Mouse (Mus musculus) heart, postnatal 10 days (tissue): Measurements from ENCODE around the gene Cct5. TPM values are rescaled to one million over a fixed set of nuclear protein-coding genes. Genes with fewer than 3 reads are reported as not detected.
A peak's percentile ranks its signal among the peaks of the same experiment; 100 is the strongest.

ENCODE experiments used
- DNase-seq, 2 experiments: peaks; one replicate each; pipeline ENCODE4 v3.0.0; 2021
- intact Hi-C: fragments of 180-260 bp; cut with DNase I; formaldehyde crosslinking; loops from one replicate; pipeline ENCODE4 v1.15.1; 2025
- total RNA-seq, 2 experiments: library from RNA; stranded (reverse); gene quantifications; 2 replicates each; pipeline ENCODE4 v1.2.3; 2021

Gene Cct5
- total RNA-seq, 2 experiments from 2014 or later = 176 to 187 TPM

DNA sequence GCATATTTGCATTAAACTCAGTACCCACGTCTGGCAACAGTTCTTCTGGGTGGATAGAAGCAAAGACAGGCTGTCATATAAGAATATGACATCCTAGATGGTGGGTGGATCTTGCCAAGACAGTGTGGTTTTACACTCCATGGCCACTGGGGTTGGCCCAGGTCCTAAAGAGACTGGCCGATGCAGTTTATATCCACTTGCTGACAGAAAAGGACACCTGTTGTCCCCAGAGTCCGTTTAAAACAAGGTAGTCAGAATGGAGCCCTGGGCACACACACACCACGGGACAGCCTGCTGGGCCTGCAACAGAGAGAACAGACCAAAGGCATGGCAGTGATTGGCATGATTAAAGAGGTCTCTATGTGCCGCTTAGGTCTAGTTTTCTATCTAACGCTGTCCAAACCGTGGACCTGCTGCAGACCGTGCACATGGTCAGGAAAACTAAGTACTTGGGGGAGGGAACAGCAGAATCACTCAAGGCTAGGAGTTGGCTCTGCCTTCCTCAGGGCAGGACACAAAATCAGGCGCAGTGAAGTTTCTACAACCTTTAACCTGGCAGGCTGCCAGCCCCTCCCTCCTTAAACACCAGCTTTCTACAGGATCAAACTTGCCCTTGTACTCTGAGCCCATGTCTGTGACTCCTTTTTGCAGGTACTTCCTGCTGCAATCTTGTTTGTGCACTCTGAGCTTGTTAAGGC lies 32.1 kb downstream of the Cct5 start:
- intact Hi-C loops = loop anchor here (5.0 kb wide), 1 partner anchor 37 kb away; the partner anchor contains the start of gene March6
- peak in 1 of 2 experiments; percentile 55 for DNase-seq

DNA sequence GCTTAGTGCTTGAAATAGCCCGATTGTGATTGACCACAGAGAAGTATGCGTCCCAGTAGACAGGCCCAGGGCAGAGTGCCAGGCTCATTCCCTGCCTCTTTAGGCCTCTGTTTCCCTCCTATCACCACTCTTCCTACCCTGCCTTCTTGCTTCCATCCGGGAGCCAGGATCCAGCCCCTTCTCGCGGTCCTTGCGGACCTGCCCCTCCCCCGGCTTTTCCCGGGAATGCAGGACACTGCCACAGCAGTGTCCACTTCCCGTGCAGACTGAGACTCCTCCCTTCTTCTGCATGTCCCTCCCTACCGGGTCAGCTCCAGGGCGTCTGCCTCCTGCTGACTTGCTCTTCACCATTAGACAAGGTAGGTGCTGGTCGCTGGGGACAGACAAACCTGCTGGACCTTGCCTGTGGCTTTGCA lies 33.0 kb downstream of the Cct5 start:
- DNase-seq = peak; percentile 70 to 82
- intact Hi-C loops = loop anchor here (5.0 kb wide), 1 partner anchor 36 kb away; the partner anchor contains the start of gene March6

DNA sequence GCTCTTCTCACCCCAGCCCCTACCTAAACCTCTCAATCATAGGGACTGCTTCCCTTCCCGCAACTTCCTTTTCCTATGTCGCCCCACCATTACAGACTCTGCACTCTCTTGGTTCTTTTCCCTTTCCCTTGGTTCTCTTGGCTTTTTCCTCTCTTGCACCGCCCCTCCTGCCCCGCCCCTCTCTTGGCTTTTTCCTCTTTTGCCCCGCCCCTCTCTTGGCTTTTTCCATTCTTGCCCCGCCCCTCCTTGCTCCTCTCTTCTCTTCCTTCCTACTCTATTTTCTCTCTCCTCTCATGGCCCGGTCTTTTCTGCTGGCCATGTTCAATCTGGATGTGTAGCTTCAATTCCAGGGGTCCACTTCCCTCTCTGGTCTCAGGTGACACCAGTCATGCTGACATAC lies 34.2 kb downstream of the Cct5 start:
- no peak for DNase-seq
- intact Hi-C loops = loop anchor here (5.0 kb wide), 1 partner anchor 35 kb away; the partner anchor contains the start of gene March6

DNA sequence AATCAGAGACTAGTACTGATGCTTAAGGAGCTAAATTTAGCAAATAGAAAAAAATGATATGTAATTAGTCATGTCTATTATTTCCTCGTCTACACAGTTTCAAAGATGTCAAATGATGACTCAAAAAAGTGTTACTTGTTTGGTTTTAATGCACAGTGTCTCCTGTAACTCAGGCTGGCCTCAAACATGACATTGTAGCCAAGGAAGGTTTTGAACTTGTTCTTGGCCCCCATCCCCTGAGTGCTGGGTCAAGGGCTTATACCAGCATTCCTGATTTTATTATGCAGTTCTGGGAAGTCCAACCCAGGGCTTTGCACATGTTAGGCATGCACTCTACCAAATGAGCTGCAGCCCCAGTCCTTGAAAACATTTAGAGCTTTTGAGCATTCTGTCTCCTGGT lies 35.8 kb downstream of the Cct5 start:
- intact Hi-C loops = loop anchor here (5.0 kb wide), 1 partner anchor 33 kb away; the partner anchor contains the start of gene March6
- DNase-seq = no peak

DNA sequence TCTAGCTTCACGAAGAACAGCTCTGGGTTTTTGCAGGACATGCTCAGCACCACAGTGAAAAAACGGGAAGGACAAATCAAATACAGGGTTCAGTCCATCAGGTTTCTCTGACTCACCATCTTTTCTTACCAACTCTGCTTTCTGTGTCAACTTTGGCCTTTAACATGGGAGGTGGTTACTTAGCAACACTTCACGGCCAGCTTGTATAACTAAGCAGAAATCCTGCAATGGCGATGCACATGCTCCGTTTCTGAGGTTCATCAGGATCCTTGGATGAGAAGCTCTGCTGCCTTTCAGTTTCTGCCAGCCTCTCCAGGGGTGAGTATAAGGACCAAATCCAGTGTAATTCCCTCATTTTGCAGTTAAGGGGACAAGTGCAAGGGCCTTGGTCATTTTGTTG lies 36.4 kb downstream of the Cct5 start, which contains the start of gene Cmbl:
TSS of gene Cmbl (plus strand) at position 206 of the 400 bp plus-strand sequence.
- intact Hi-C loops = loop anchor here (5.0 kb wide), 1 partner anchor 33 kb away; the partner anchor contains the start of gene March6
- no peak for DNase-seq

DNA sequence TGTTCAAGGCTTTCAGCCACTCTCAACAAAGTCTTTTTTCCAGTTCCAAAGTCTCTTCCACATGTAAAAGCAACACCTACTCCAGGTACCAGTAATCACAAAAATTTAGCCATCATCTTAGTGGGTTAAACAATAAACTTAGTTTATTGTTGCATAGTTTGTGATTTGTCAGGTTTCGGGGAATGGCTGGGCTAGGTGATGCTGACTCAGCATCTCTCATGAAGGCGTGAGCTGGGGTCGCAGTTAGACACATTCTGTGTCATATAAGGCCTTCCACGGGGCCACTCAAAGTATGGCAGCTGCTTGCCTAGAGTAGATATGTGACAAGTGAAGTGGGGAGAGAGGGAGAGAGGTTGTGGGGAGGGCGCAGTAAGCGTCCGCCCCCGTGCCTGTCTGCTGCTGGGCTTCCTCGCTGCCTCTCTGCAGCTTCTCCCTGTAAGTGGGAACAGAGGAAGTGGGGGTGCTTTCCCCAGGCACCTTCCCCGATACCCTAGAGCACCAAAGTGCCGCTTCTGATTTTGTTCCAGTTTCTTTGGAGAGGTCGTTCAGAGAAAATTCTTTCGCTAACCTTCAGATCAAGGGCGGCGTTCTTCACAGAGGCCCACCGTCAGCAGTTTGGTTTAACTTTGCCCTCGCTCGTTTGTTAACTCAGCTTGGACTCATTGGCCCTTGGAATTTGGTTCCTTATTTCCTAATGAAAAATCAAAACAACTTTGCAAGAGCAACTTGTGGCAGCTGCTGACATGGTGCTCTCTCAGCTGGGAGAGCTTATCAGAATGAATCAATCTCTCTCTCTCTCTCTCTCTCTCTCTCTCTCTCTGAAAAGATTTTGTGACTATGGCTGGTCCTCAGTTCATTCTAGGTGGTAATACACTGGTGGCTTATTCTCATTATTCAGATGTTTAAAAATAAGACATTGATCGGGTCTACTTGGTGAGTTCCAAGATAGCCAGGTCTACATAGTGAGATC lies 37.7 kb downstream of the Cct5 start:
- intact Hi-C loops = no loop called here
- peak in 1 of 2 experiments; percentile 22 for DNase-seq

DNA sequence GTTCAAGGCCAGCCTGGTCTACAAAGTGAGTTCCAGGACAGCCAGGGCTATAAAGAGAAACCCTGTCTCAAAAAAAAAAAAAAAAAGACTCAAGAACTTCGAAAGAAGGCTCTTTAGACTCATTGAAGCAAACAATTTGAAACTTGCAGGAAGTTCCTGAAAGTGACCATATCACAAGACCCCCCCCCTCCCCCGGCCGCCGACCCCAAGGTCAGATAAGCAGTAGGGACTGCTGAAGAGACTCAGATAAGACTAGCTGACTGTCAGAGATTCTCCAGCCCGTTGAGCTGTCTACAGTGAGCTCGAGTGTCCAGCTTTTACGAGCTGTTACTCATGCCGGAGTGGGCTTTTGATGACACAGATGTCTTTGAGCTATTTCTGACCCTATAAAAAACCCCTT lies 38.8 kb downstream of the Cct5 start:
- no peak for DNase-seq
- intact Hi-C loops = no loop called here

DNA sequence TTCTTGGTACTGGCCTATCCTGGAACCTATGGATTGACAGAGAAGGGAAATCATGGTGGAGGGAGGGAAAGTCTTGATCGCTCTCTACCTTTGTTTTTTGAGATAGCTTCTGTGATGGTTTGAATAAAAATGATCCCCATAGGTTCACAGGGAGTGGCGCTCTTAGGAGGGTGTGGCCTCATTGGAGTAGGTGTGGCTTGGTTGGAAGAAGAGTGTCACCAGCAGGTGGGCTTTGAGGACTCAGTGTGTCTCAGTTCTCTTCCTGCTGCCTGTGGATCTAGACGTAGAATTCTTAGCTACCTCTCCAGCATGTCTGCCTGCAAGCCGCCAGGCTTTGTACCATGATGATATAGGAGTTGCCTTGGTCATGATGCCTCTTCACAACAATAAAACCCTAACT lies 39.6 kb downstream of the Cct5 start:
- no peak for DNase-seq
- intact Hi-C loops = no loop called here

DNA sequence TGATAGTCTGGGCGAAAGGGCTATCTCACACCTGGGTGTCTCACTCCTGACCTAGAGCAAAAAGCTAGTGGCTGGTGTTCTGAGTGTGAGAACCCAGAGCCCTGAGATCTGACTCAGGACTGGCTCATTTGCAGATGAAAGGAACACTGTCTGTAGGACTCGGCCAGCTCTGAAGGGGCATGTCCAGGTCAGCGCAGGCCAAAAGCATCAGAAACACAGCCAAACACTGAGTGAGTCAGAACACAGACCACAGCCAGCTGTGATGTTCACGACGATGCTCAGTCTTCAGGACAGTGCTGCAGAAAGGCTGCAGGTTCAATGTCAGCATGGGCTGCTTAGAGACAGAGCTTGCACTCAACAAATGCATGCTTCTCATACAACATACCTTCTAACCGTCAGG lies 40.2 kb downstream of the Cct5 start:
- DNase-seq = no peak
- intact Hi-C loops = no loop called here

DNA sequence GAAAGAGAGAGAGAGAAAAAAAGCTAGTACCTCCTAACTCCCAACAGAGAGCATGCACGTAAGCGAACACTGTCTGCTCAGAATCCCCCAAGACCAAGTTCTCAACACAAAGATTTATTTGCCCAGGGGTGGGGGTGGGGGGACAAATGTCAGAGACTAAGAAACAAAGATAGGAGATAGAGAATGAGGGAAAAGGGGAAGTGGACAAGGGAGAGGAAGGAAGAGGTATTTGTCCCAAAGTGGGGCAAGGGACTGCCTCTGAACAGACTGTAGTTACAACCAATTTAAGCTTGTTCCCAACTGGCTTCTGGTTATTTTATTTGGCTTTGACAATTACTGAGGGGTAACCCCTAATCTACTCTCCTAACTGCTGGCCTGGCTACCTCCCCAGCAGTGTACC lies 46.7 kb downstream of the Cct5 start:
- intact Hi-C loops = no loop called here
- DNase-seq = no peak

DNA sequence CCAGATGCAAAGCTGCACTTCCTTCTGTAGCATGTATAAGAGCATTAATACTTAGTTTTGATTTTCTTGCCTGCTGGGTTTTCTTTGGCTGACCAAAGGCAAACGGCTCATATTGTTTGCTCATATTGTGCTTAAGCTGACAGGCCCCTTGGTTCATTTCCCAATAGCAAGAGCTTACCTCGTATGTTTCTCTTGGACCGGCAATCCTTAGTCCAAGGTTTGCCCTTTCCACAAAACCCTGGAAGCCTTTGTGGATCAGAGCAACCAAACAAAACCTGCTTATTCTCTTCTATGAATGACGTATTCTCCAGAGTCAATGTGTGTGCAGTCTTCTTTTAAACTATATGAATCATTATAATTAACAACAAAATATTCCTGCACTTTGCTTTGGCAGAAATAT lies 51.2 kb downstream of the Cct5 start:
- intact Hi-C loops = no loop called here
- no peak for DNase-seq

DNA sequence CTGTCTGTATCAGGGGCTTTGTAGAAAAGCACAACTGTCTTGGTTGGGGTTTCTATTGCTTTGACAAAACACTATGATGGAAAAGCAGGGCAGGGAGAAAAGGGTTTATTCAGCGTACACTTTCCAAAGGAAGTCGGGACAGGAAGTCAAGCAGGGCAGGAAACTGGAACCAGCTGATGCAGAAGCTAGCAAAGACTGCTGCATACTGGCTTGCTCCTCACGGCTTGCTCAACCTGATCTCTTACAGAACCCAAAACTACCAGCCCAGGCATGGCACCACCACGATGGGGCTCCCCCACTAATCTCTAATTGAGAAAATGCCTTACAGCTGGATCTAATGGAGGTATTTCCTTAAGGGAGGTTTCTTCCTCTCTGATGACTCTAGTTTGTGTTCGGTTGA lies 54.2 kb downstream of the Cct5 start:
- no peak for DNase-seq
- intact Hi-C loops = no loop called here

DNA sequence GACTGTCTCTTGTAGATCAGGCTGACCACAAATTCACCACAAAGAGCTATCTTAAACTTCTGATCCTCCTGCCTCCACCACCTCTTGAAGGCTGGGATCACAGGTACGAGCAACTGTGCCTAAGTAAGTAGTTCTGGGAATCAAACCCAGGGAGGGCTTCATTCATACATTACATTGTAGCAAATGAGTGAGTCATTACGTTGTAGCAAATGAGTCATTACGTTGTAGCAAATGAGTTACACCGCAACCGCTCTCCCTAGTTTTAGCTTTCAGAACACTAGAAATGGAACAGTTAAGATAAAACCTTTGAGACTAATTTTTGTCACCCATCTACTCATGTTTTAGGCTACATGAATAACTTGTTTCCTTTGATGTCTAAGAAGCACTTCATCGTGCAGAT lies 55.3 kb downstream of the Cct5 start:
- intact Hi-C loops = no loop called here
- DNase-seq = no peak

DNA sequence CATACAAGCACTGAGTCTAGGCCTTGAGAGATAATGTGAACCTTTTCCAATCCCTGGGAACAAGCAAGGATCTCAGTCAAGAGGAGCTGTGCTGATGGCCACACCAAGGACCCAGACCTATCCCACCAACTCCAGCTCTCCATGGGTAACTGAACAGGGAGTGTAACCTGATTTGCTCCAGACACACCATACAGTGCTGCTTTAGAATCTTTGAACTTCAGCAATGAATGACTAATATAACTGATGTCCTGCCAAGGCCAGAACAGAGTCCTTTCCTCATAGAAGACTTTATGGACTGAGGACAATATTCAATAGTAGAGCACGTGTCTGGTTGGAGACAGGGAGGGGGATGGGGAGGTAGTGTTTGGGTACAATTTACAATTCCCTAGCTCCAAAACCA lies 56.5 kb downstream of the Cct5 start:
- intact Hi-C loops = no loop called here
- DNase-seq = no peak

DNA sequence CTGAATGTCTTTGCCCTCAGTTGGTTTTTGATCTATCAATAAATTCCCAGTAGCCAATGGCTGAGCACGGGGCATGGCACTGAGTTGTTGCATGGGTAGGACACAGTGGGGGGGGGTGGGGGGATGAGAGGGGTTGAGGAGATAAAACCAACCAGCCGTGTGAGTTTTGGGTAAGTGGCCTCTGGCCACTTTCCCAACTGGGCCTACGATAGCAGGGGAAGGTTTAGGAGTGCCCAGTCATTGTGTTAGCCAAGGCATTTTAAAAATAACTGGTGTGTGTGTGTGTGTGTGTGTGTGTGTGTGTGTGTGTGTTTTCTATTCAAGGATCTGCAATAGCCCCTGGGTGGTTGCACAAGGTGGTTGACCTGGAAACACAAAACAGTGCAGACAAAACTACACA lies 58.4 kb downstream of the Cct5 start:
- DNase-seq = peak; percentile 74 to 76
- intact Hi-C loops = no loop called here

DNA sequence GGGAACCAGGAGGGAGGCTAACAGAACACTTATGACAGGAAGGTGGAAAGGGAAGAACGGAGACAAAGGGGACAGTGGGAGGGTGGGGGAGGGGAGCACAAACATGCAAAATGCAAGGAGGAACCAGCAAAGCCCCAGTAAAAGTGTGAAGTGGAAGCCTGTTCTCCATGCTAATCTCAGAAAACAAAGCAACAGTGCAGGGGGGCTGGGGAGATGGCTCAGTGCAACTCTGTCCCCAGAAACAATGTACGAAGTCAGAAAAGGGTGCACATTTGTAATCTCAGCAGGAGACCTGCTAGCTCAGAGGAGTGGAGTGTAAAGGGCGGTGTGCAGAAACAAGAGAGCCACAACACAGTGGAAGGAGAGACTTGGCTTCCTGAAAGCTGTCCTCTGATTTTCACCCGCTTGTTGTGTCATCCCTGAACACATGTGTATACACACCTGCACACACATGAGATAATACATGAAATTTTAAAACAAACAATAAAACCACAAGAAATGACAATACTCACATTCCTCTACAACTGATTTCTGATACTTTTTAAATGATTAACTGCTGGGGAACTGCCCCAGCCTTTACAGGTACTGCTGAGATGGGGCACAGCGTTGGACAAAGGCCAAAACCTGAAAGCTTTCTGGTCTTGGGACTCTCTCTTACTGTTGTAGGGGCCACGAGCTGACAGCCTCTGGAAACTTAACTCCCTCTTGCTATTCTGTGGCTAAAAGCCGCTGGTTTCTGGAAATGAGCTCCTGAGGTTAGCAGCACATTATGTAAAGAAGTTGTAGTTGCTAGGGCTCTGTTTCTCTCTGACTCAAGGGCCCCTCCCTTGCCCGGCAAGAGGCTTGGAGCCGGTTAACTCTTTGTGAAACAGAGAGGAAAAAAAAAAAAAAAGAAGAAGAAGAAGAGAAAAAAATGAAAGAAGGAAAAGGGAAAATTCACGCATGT lies 59.3 kb downstream of the Cct5 start:
- intact Hi-C loops = no loop called here
- DNase-seq = peak in 1 of 2 experiments; percentile 31
